ENCODE assay signal across 8 mouse cellular contexts in the genomic region with DNA sequence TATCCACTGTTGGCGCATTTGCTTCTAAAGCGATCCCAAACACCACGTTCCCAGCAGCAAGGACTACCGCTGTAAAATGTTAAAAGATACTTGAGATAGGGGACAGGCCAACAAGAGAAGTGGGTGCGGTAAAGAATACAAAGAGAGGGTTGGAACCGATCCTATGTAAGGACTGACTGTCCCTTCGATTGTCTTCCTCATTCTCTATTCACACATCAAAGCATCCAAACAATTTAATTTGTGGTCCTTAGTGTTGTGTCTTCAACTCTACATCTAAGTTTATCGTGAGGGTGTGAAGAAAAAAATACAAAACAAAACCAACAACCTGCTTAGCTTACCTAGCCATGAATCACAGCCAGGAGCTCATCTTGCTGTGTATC. TPM values are rescaled to one million over a fixed set of nuclear protein-coding genes. Genes with fewer than 3 reads are reported as not detected.
DNase-seq lines count a peak whose midpoint lies in the region; ATAC-seq and TF ChIP-seq lines count a peak whose summit lies in the region.

No protein-coding gene starts in this region.

- 15% methylated on average over 8 of the region's 8 CpGs for WGBS in limb, embryonic 15.5 days
- WGBS in stomach, postnatal 0 days, result 13% methylated on average over 8 of the region's 8 CpGs

- H3K4me2 ChIP-seq in limb, embryonic 15.5 days, result peak overlapping the region; percentile 74
- H3K4me2 ChIP-seq in stomach, postnatal 0 days (replicated peaks; ENCODE audit: low read depth), result peak overlapping the region; percentile 89

- DNase-seq in embryo, embryonic 10.5 days (ENCODE audit: low spot score), result peak; percentile 22
- DNase-seq in embryo, embryonic 9.5 days (ENCODE audit: extremely low spot score), result no peak
- peak; percentile 0 for DNase-seq in retina, postnatal 7 days (ENCODE audit: low read depth, low spot score)
- DNase-seq in retina, embryonic 14.5 days (ENCODE audit: low spot score), result no peak
- no peak for DNase-seq in stomach, postnatal 0 days (ENCODE audit: low spot score)
- no peak for DNase-seq in left cerebral cortex, adult 8-10 months (ENCODE audit: low spot score in 2 of 2)
- no peak for DNase-seq in thymus, postnatal 10 days (ENCODE audit: low spot score in 2 of 2)

- H3K27ac ChIP-seq in limb, embryonic 15.5 days, result peak overlapping the region; percentile 68; the same call in 1 of the 2 replicates
- H3K27ac ChIP-seq in stomach, postnatal 0 days (replicated peaks), result peak overlapping the region; percentile 56; the same call in 1 of the 2 replicates

- H3K9me3 ChIP-seq in limb, embryonic 15.5 days, result no peaks in the 10 kb centered on the region
- no peaks in the 10 kb centered on the region for H3K9me3 ChIP-seq in stomach, postnatal 0 days (ENCODE audit: control insufficient read depth, low read length)

- H3K9ac ChIP-seq in limb, embryonic 15.5 days, result peak overlapping the region; percentile 89; the same call in 1 of the 2 replicates
- H3K9ac ChIP-seq in stomach, postnatal 0 days (ENCODE audit: low read length), result peak overlapping the region; percentile 91

- H3K36me3 ChIP-seq in limb, embryonic 15.5 days, result 0 out of 2 replicates have a peak, but pooled peaks cover 6% of the 10 kb centered on the region
- no peaks in the 10 kb centered on the region for H3K36me3 ChIP-seq in stomach, postnatal 0 days (ENCODE audit: control insufficient read depth, insufficient read depth, low read length)

- ATAC-seq in limb, embryonic 15.5 days (ENCODE audit: insufficient number of reproducible peaks, low FRiP score, low TSS enrichment, low read depth), result no peak
- ATAC-seq in stomach, postnatal 0 days (ENCODE audit: low FRiP score, low TSS enrichment), result no peak

- no peak for TF ChIP-seq CTCF in stomach, postnatal 0 days (IDR thresholded peaks at IDR 0.05; ENCODE audit: low read depth)

- H3K4me1 ChIP-seq in limb, embryonic 15.5 days, result peaks cover 16% of the 10 kb centered on the region; the same call in 1 of the 2 replicates
- no peaks in the 10 kb centered on the region; the same call in 1 of the 2 replicates for H3K4me1 ChIP-seq in stomach, postnatal 0 days (replicated peaks; ENCODE audit: control insufficient read depth, insufficient read depth)

- H3K4me3 ChIP-seq in limb, embryonic 15.5 days, result peak overlapping the region; percentile 98
- H3K4me3 ChIP-seq in stomach, postnatal 0 days (ENCODE audit: low read depth, low read length), result peak overlapping the region; percentile 96

- no peak for TF ChIP-seq EP300 in stomach, postnatal 0 days (optimal IDR thresholded peaks at IDR 0.05)

- H3K27me3 ChIP-seq in limb, embryonic 15.5 days, result peaks cover 5% of the 10 kb centered on the region; the same call in 1 of the 2 replicates
- H3K27me3 ChIP-seq in stomach, postnatal 0 days (ENCODE audit: control insufficient read depth, insufficient read depth, low read length), result no peaks in the 10 kb centered on the region

RNA-seq across cellular contexts. Expression of a gene that starts 0.9 kb away (rescaled TPM):
- polyA plus RNA-seq in limb, embryonic 15.5 days (2015; fragmentation: Nextera tagmentation; extraction: Ambion mirVana), result 52.2 and 58.6 TPM in 2 replicates
- polyA plus RNA-seq in stomach, postnatal 0 days (2015; fragmentation: Nextera tagmentation; extraction: Ambion mirVana), result 25.6 and 30.7 TPM in 2 replicates
- 10 to 100 TPM; 44.2 to 53.7 (median 48.5) TPM for total RNA-seq in left cerebral cortex, adult 8-10 months (2022)

RNA-seq across cellular contexts. Expression of a gene that starts 46.0 kb away (rescaled TPM):
- polyA plus RNA-seq in limb, embryonic 15.5 days (2015; fragmentation: Nextera tagmentation; extraction: Ambion mirVana), result 59.4 and 59.8 TPM in 2 replicates
- polyA plus RNA-seq in stomach, postnatal 0 days (2015; fragmentation: Nextera tagmentation; extraction: Ambion mirVana), result 33.2 and 35.2 TPM in 2 replicates
- total RNA-seq in left cerebral cortex, adult 8-10 months (2022), result 10 to 100 TPM; 33.2 to 49.2 (median 37.5) TPM

Comparison
In these comparisons a context has a peak if more than half of its experiments do, and no peak if none do; other contexts are left out.
1. DNase-seq: peak in embryo, embryonic 10.5 days (single experiment) and retina, postnatal 7 days (single experiment); none in embryo, embryonic 9.5 days (single experiment), retina, embryonic 14.5 days (single experiment), stomach, postnatal 0 days (single experiment), left cerebral cortex, adult 8-10 months (0 of 2) and thymus, postnatal 10 days (0 of 2).